Mouse (Mus musculus): ENCODE measurements around the gene Elmo3. TPM values are rescaled to one million over a fixed set of nuclear protein-coding genes. Genes with fewer than 3 reads are reported as not detected.

Gene Elmo3
- polyA plus RNA-seq, 1 experiment from 2014 or later = 0.43 TPM

- Histone ChIP-seq H3K36me3 (ENCODE audit: inconsistent target) (peaks cover 10% of the 10 kb centered on the region; the same call in 1 of the 2 replicates), H3K4me3 (ENCODE audit: inconsistent target) (no peak overlapping the region), H3K27ac (no peak overlapping the region), H3K79me2 (ENCODE audit: inconsistent target) (peaks cover 7% of the 10 kb centered on the region; the same call in 1 of the 2 replicates)
- WGBS (ENCODE audit: missing documents) = 60% methylated on average over 65 of the region's 65 CpGs
Measured at GRCm38 (mm10) chr8:105268342-105269074, 36.9 kb upstream of the Elmo3 start.

- Histone ChIP-seq H3K4me3 (ENCODE audit: inconsistent target) (no peak overlapping the region; the same call in 1 of the 2 replicates), H3K27ac (no peak overlapping the region)
Measured at GRCm38 (mm10) chr8:105269075-105269458, 36.3 kb upstream of the Elmo3 start.

GRCm38 (mm10) chr8:105269461-105269947, 35.9 kb upstream of the Elmo3 start, which contains the start of gene Hsf4:
Hsf4 (plus strand) TSS chr8:105269801.
- WGBS (ENCODE audit: missing documents) = 3% methylated on average over 39 of the region's 42 CpGs
- Histone ChIP-seq H3K36me3 (ENCODE audit: inconsistent target) (peaks cover 10% of the 10 kb centered on the region; the same call in 1 of the 2 replicates), H3K27ac (no peak within 1 kb of the TSS), H3K4me3 (ENCODE audit: inconsistent target) (peak within 1 kb of the TSS; percentile 18), H3K79me2 (ENCODE audit: inconsistent target) (no peaks in the 10 kb centered on the region)

More at GRCm38 (mm10) chr8:105269075-105269458, 36.3 kb upstream of the Elmo3 start:
- Histone ChIP-seq H3K36me3 (ENCODE audit: inconsistent target) (peaks cover 10% of the 10 kb centered on the region; the same call in 1 of the 2 replicates), H3K79me2 (ENCODE audit: inconsistent target) (peaks cover 2% of the 10 kb centered on the region; the same call in 1 of the 2 replicates)
- WGBS (ENCODE audit: missing documents) = 34% methylated on average over 10 of the region's 10 CpGs

- H3K79me2 ChIP-seq (ENCODE audit: inconsistent target) = no peaks in the 10 kb centered on the region
- no peak overlapping the region for H3K27ac ChIP-seq
- peaks cover 10% of the 10 kb centered on the region; the same call in 1 of the 2 replicates for H3K36me3 ChIP-seq (ENCODE audit: inconsistent target)
- H3K4me3 ChIP-seq (ENCODE audit: inconsistent target) = peak overlapping the region; percentile 18
- 26% methylated on average over 38 of the region's 39 CpGs for WGBS (ENCODE audit: missing documents)
Measured at GRCm38 (mm10) chr8:105270101-105270915, 35.1 kb upstream of the Elmo3 start.

GRCm38 (mm10) chr8:105270916-105271186, 34.5 kb upstream of the Elmo3 start:
- WGBS (ENCODE audit: missing documents) = 42% methylated on average over 11 of the region's 11 CpGs
- Histone ChIP-seq H3K4me3 (ENCODE audit: inconsistent target) (no peak overlapping the region), H3K36me3 (ENCODE audit: inconsistent target) (peaks cover 10% of the 10 kb centered on the region; the same call in 1 of the 2 replicates), H3K27ac (no peak overlapping the region), H3K79me2 (ENCODE audit: inconsistent target) (no peaks in the 10 kb centered on the region)

GRCm38 (mm10) chr8:105275387-105275786, 30.0 kb upstream of the Elmo3 start:
- no peak overlapping the region for H3K27ac ChIP-seq
- no peaks in the 10 kb centered on the region for H3K36me3 ChIP-seq (ENCODE audit: inconsistent target)
- H3K4me3 ChIP-seq (ENCODE audit: inconsistent target) = no peak overlapping the region
- WGBS (ENCODE audit: missing documents) = 24% methylated on average over 10 of the region's 11 CpGs
- H3K79me2 ChIP-seq (ENCODE audit: inconsistent target) = no peaks in the 10 kb centered on the region

- WGBS (ENCODE audit: missing documents) = 11% methylated on average over 10 of the region's 10 CpGs
- Histone ChIP-seq H3K4me3 (ENCODE audit: inconsistent target) (no peak within 1 kb of the TSS), H3K79me2 (ENCODE audit: inconsistent target) (no peaks in the 10 kb centered on the region), H3K27ac (no peak within 1 kb of the TSS), H3K36me3 (ENCODE audit: inconsistent target) (no peaks in the 10 kb centered on the region)
Measured at GRCm38 (mm10) chr8:105275840-105276239, 29.6 kb upstream of the Elmo3 start, which contains the start of gene Nol3. Nol3 (plus strand) TSS chr8:105276140.

GRCm38 (mm10) chr8:105276292-105277120, 28.9 kb upstream of the Elmo3 start:
- no peaks in the 10 kb centered on the region for H3K36me3 ChIP-seq (ENCODE audit: inconsistent target)
- 10% methylated on average over 30 of the region's 30 CpGs for WGBS (ENCODE audit: missing documents)
- no peaks in the 10 kb centered on the region for H3K79me2 ChIP-seq (ENCODE audit: inconsistent target)
- no peak overlapping the region for H3K27ac ChIP-seq
- H3K4me3 ChIP-seq (ENCODE audit: inconsistent target) = no peak overlapping the region

GRCm38 (mm10) chr8:105278911-105279334, 26.5 kb upstream of the Elmo3 start:
- Histone ChIP-seq H3K36me3 (ENCODE audit: inconsistent target) (no peaks in the 10 kb centered on the region), H3K79me2 (ENCODE audit: inconsistent target) (no peaks in the 10 kb centered on the region), H3K27ac (no peak overlapping the region), H3K4me3 (ENCODE audit: inconsistent target) (no peak overlapping the region)
- 4% methylated on average over 26 of the region's 28 CpGs for WGBS (ENCODE audit: missing documents)

GRCm38 (mm10) chr8:105280567-105280966, 24.8 kb upstream of the Elmo3 start:
- 71% methylated on average over 3 of the region's 3 CpGs for WGBS (ENCODE audit: missing documents)
- Histone ChIP-seq H3K27ac (no peak overlapping the region), H3K36me3 (ENCODE audit: inconsistent target) (no peaks in the 10 kb centered on the region), H3K4me3 (ENCODE audit: inconsistent target) (no peak overlapping the region), H3K79me2 (ENCODE audit: inconsistent target) (no peaks in the 10 kb centered on the region)

GRCm38 (mm10) chr8:105281821-105282220, 23.6 kb upstream of the Elmo3 start:
- Histone ChIP-seq H3K27ac (no peak overlapping the region), H3K36me3 (ENCODE audit: inconsistent target) (no peaks in the 10 kb centered on the region), H3K4me3 (ENCODE audit: inconsistent target) (no peak overlapping the region), H3K79me2 (ENCODE audit: inconsistent target) (no peaks in the 10 kb centered on the region)
- WGBS (ENCODE audit: missing documents) = 96% methylated on average over 12 of the region's 12 CpGs

- no peak overlapping the region for H3K4me3 ChIP-seq (ENCODE audit: inconsistent target)
- no peaks in the 10 kb centered on the region for H3K79me2 ChIP-seq (ENCODE audit: inconsistent target)
- WGBS (ENCODE audit: missing documents) = 89% methylated on average over 4 of the region's 4 CpGs
- no peak overlapping the region for H3K27ac ChIP-seq
- no peaks in the 10 kb centered on the region for H3K36me3 ChIP-seq (ENCODE audit: inconsistent target)
Measured at GRCm38 (mm10) chr8:105282239-105282638, 23.2 kb upstream of the Elmo3 start.

- Histone ChIP-seq H3K4me3 (ENCODE audit: inconsistent target) (no peak overlapping the region), H3K27ac (no peak overlapping the region), H3K79me2 (ENCODE audit: inconsistent target) (no peaks in the 10 kb centered on the region), H3K36me3 (ENCODE audit: inconsistent target) (no peaks in the 10 kb centered on the region)
- 64% methylated on average over 23 of the region's 23 CpGs for WGBS (ENCODE audit: missing documents)
Measured at GRCm38 (mm10) chr8:105283074-105283473, 22.3 kb upstream of the Elmo3 start.

GRCm38 (mm10) chr8:105285514-105285913, 19.9 kb upstream of the Elmo3 start:
- WGBS (ENCODE audit: missing documents) = 91% methylated on average over 12 of the region's 12 CpGs
- no peaks in the 10 kb centered on the region for H3K79me2 ChIP-seq (ENCODE audit: inconsistent target)
- H3K4me3 ChIP-seq (ENCODE audit: inconsistent target) = no peak overlapping the region
- H3K36me3 ChIP-seq (ENCODE audit: inconsistent target) = no peaks in the 10 kb centered on the region
- H3K27ac ChIP-seq = no peak overlapping the region

Data from macrophage (primary cell).